Mouse (Mus musculus): ENCODE results near the gene Tacstd2.
"Not testable (repeated sequence)": the region's sequence is repeated elsewhere in the genome, so short reads cannot be mapped to it uniquely, and the experiment has no call there.

Tacstd2 gene

DNA sequence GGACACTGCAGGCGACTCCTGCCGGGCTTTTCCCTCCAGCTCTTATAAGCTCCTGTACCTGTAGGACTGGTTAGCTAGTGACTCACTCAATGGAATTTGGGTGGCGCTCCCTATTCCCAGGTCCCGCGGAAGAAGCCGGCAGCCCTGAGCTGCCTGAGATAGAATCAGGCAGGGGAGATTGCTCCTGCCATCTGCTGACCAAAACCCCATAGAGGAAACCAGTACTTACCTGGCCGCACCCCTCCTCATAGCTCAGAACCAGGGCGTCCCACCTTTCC, at the start of gene Tacstd2:
Gene Tacstd2 (minus strand): TSS at position 20 of the 278 bp plus-strand sequence.
- no peak for DNase-seq

DNA sequence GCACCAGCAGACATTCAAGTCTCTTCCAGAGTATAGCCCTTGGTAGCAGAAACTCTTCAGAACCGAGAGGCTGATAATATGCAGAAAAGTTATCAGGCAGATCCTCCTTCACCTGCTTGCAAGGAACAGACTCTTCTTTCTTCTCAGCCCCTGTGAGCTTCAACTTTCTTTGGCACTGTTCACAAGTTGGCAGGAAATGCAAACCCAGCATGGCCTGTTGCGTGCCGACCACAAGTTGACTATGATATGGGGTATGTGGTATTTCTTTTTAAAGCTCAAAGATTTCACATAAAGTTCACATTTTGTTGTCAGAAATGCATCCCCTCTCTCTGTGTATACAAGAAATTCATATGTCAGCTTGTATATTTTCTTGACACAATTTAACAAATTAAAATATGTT, 30.7 kb upstream of the Tacstd2 start:
- no peak for DNase-seq

DNA sequence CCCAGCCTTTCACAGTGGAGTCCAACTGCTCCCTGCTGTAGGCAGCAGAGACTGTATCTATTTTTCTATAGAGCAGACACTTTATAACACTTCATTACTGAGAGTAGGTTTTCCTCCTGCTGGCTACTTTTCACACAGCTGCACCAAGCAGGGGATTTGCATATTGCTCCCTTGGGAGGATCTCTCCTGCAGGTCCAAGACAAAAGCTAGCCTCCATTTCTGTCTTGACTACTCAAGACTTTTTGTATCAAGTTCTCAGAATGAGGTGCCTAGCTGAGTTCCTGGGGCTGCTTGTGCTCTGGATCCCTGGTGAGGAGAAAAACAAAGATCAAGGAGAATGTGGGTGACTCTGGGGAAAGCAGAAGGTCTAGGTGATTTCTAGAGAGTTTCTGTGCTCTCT, 19.8 kb upstream of the Tacstd2 start:
- DNase-seq = no peak

DNA sequence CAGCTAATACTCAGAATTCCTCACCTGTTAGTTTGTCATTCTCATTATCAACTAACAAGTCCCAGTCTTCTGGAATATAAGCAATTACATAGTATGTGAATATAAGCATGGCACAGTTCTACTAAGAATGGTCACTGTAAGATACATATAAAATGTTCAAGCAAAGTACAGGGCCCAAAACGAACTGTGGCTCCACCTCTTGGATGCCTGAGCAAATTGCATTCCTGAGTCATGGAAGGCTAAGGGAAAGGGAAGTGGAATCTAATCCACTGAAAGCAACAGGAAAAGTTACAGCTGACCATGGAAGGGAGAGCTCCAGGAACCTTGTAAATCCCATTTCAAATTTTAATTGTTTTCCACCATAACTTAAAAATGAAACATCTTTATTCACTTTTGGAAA, 14.0 kb upstream of the Tacstd2 start:
- no peak for DNase-seq

DNA sequence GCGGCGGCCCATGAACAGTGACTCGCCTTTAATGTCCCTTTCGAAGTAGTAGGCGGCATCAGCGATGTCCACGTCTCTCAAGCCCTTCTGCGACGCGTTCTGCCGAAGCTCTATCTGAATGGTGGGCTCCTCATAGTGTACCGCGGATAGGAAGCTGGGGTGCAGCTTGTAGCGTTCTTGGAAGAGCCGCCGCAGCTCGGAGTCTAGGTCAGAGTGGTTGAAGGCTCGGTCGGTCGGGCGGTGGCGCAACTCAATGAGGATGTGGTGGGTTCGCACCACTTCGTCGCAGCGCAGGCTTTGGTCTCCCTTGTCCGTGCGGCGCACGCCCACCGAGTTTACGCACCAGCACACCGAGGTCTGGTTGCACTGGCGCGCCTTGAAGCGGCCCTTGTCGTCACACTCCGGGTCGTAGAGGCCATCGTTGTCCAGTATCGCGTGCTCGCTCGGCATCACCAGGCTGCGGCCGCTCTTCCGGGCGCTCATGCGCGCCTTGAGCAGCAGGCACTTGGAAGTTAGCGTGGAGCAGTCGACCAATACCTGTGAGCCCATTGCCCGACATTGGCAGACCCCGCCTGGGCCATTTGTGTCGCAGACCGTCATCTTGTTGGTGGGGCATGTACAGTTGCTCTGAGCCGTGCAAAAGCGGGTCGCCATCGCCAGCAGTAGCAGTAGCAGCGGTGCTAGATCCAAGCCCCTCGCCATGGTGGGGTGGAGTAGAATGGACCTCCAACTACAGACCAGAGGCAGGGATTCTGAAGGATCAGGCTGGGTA, 405 bp downstream of the Tacstd2 start:
- DNase-seq = no peak

DNA sequence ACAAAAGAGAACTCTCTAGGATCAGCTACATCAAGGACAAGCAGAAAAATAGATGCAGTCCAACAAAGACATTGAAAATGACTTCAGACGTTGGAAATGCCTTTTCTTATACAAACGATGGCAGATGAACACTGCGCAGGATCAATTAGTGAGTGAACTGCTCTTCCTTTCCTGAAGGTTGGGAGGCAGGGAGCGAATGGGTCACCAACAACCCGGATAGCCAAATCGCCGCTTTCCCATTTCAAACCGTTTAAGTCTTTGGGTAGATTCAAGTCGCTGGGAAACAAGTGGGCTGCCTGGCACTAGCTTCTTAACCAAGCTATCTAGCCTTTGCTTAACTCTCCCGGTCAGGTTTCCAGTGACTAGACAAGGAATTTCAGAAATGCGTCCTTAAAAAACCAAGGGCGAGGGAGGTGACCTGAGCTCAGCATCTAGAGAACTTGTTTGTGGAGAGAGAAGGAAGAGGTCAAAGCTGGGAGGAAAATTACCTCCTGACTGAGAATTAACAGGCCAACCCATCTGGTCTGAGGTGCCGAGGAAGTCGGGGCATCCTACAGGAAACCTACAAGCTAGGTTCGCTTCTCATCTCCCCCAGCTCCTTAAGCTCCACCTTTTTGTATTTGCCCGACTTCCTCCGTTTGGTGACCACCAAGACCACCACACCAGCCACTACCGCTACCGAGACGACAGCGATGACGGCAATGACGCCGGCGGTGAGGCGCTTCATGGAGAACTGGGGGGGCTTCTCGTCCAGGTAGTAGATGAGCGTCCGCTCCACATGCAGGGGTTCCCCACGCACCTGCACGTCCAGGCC, 1.2 kb downstream of the Tacstd2 start:
- no peak for DNase-seq

DNA sequence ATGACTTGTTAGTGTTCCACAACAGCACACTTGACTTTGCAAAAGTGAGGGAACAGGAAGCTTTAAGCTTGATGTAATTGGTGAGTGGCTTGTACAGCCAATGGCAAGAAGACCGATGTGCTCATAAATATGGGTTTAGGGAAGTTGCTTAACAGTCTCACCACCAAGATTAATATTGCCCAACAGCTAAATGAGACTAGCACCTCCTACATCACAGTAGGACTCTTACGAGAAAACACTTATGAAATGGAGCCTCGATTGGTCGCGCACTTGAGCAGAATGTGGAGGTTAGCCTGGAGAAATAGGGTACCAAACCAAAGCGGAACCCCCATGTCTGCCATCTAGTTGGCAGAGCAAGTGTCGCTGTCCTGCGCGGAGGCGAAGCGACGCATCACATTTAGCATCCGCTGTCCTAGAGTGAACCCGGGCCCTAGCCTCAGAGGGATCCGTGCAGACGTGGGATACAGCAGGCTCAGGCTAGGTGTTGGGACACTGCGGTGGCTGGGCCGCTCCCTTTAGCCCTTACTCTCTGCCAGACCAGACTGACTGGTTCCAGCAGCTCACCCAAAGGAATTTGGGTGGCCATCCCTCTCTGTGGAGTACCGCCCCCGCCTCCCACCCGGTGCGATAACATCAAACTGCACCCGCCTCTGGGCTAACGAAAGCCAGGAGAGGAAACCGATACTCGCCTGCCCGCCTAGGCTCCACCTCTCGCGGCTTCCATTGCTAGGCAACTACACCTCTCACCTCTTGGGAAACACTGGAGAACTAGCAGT, 2.7 kb downstream of the Tacstd2 start:
- no peak for DNase-seq

DNA sequence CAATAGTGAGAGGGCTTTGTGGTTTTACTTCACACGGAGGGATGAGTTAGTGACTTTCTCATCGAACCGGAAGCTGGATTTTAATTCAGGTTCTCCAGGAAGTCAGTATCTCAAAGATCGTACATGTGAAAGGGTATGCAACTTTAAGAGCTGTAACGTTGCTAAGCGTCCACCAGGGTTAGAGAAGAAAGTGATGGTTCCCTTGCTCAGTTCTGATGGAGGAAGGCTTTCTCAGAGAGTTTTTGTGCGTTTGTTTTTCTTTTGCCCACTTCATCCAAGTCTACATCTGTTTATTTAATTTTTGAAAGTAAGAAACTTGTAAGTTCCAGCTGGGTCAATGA, 3.8 kb downstream of the Tacstd2 start:
- DNase-seq = no peak

DNA sequence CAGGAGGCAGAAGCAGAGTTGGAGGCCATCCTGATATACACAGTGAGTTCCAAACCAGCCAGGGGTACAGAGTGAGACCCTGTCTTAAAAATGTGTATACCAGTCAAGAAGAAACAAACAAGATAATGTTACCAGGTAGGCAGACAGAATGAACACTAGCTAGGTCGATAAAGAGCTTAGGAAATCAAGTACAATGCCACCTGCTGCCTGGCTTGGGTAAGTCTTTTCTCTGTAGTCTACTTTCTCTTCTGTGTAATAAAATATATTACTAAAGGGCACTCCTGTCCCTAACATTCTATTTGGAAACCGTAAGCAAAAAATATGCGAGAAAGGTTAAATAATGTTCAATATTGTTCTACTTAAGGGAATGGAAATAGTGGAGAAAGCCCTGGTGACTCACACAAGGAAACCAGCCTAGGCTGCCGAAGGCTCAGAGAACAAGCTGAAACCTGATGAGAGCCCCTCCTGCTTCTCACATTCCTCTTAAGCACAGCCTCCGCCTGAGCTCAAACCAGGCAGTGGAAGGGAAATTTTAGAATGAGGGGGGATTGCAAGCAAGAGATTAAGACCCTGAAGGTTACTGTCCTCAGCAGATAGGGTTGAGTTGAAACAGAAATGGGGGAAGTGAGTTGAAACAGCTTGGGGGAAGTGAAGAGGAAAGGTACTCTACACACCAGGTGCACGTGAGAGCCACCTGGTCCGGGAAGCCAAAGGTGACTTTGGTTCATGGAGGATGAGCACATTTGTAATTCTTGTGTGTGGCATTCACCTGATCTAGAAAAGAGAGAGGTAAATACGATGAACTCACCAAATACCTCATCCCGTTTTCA, 4.4 kb downstream of the Tacstd2 start:
- DNase-seq = no peak

DNA sequence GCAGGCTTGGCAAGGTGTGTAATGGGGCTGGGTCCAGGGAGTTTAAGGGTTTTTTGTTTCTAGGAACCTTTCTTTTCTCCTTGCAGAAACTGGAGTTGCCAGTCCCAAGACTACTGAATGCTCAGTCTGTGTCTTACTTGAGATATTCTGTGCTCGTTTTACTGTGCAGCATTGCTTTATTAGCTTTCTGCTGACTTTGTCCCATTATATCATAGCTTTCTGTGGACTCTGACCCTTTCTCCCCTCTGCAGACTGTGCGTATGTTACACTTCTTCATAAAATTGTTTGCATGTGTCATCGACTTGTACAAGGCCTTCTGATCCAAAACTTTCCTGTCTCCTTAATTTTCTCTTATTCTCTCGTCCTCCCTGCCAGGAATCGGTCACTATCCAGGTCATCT, 9.2 kb downstream of the Tacstd2 start:
- no peak for DNase-seq

DNA sequence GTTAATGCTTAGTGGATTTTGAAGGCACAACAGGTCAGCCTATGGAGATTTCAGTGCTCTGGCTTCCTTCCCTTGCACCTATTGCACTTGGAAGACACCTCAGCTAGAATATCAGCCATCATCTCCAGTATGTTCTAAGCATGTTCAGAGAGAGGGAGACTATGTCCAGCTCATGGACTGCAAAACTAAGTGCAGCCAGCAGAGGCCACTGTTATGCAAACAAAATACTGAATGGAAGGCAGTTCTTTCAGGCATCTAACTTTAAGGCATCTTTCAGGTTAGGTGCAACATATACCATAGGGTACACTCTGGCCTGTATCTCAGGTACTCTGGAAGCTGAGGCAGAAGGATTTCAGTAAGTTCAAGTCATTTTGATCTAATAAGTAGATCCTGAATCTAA, 24.8 kb downstream of the Tacstd2 start:
- no peak for DNase-seq

DNA sequence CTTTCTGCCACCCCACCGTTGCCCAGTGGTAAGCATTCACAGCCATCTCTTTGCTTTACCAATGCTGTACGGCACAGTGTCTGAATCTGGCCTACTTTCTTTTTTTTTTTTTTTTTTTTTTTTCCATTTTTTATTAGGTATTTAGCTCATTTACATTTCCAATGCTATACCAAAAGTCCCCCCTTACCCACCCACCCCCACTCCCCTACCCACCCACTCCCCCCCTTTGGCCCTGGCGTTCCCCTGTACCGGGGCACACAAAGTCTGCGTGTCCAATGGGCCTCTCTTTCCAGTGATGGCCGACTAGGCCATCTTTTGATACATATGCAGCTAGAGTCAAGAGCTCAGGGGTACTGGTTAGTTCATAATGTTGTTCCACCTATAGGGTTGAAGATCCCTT, 33.7 kb downstream of the Tacstd2 start:
- DNase-seq = not testable (repeated sequence)

DNA sequence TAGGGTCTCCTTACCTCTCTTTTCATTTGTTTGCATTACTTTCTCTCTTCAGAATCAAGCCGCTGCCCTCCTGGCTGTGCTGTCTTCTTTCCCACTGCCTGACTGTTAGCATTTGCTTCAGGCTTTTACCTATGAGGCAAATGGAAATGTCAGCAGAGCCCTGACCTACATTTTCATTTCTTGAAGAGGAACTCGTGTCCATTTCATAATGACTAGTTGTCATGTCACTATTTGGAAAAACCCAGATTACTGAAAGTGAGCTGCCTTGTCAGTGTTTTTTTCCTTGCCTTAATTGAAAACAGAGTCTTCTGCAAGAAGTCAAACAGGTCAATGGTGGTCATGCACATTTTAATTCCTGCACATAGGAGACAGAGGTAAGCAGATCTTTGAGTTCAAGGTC, 43.8 kb downstream of the Tacstd2 start, which contains the start of gene Il23r:
Gene Il23r (minus strand): TSS at position 101 of the 400 bp plus-strand sequence.
- DNase-seq = peak; percentile 69

Measured in heart, adult 11 months (tissue).